Mouse (Mus musculus) bone marrow macrophage, adult 2 months (primary cell): Measurements from ENCODE around the gene B3gnt8.

Source experiments
- CTCF ChIP-seq: IDR thresholded peaks from 2 replicates; pipeline ENCODE4 v1.5.1; 2012; ENCODE audit warnings: low read depth, mild to moderate bottlenecking, low read length, moderate library complexity
- POLR2A ChIP-seq: IDR thresholded peaks from 2 replicates; pipeline ENCODE4 v1.6.1; 2012; ENCODE audit warnings: mild to moderate bottlenecking, low read depth, low read length, borderline replicate concordance

DNA sequence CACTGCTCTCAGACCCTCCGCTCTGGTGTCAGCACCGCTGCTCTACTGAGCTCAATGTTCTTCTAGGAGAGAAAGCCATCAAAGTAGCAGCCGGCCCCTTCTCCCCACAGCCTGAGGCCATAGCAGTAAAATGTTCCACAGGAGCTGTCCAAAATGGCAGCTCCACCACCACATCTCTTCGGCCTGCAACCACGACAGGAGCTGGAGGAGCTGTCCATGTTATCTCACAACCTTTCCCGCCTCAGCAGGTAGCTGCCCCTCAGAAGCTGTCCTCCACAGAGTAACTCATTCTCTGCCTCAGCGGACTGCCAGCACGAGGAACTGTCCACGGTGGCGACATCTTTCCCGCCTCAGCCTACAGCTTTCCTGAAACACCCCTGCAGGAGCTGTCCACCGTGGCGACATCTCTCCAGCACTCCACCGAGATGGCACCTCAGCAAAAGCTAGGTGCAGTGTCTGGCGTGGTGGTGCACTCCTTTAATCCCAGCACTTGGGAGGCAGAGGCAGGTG is 44.1 kb upstream of the B3gnt8 start:
- TF ChIP-seq POLR2A: no peak
- TF ChIP-seq CTCF: no peak
